Mouse (Mus musculus) forebrain, embryonic 13.5 days (tissue): ENCODE measurements at regions not wholly inside any gene's neighbourhood (a gene's known extent, or its start where the extent isn't known, plus 50 kb on each side); places are given as distances from the start of the nearest gene placed in this dataset.

Experiments
- ATAC-seq: fragments of 200-750 bp; cut with Nextera tagmentation; 2 replicates; pipeline ENCODE4 v1.8.0; 2017
- H3K27ac ChIP-seq: fragments of 300-500 bp; sonication (generic); 2 replicates; pipeline ENCODE4 v1.5.1; 2015; ENCODE audit warnings: inconsistent platforms, mild to moderate bottlenecking, moderate library complexity
- H3K27me3 ChIP-seq: fragments of 300-500 bp; sonication (generic); 2 replicates; pipeline ENCODE4 v1.6.1; 2015; ENCODE audit warnings: mild to moderate bottlenecking, inconsistent platforms
- H3K36me3 ChIP-seq: fragments of 300-500 bp; sonication (generic); 2 replicates; pipeline ENCODE4 v1.6.1; 2015; ENCODE audit warnings: mild to moderate bottlenecking, inconsistent platforms; ENCODE audit not compliant: poor library complexity, severe bottlenecking
- H3K4me1 ChIP-seq: fragments of 300-500 bp; sonication (generic); 2 replicates; pipeline ENCODE4 v1.6.1; 2015; ENCODE audit warnings: inconsistent platforms
- H3K4me2 ChIP-seq: fragments of 300-500 bp; sonication (generic); 2 replicates; pipeline ENCODE4 v1.6.1; 2015; ENCODE audit warnings: inconsistent platforms, mild to moderate bottlenecking, moderate library complexity
- H3K4me3 ChIP-seq: fragments of 300-500 bp; sonication (generic); 2 replicates; pipeline ENCODE4 v1.5.1; 2015; ENCODE audit warnings: mild to moderate bottlenecking, inconsistent platforms
- H3K9ac ChIP-seq: fragments of 300-500 bp; sonication (generic); 2 replicates; pipeline ENCODE4 v1.6.1; 2015; ENCODE audit warnings: mild to moderate bottlenecking, inconsistent platforms
- H3K9me3 ChIP-seq: fragments of 300-500 bp; sonication (generic); replicated peaks from 2 replicates; pipeline ENCODE4 v1.6.1; 2016; ENCODE audit warnings: inconsistent platforms
- WGBS: fragments of 180-500 bp; shearing (Covaris S2); methylation state at CpG from one replicate; pipeline ENCODE4 v1.1.7; 2015; 5-methylcytosine and 5-hydroxymethylcytosine counted together

GRCm38 (mm10) chr15:15329796-15330195 lies 1398.8 kb upstream of the Cdh9 start:
- no peaks in the 10 kb centered on the region for H3K9me3 ChIP-seq
- no peak overlapping the region for H3K4me2 ChIP-seq
- 35% methylated on average over 2 of the region's 2 CpGs for WGBS
- no peaks in the 10 kb centered on the region for H3K27me3 ChIP-seq
- no peaks in the 10 kb centered on the region for H3K4me1 ChIP-seq
- H3K27ac ChIP-seq = no peak overlapping the region
- no peaks in the 10 kb centered on the region for H3K36me3 ChIP-seq
- ATAC-seq = peak; percentile 75; the same call in 1 of the 2 replicates
- H3K9ac ChIP-seq = no peak overlapping the region
- no peak overlapping the region for H3K4me3 ChIP-seq

GRCm38 (mm10) chr15:15331947-15332346 lies 1396.6 kb upstream of the Cdh9 start:
- no peak overlapping the region for H3K4me2 ChIP-seq
- no peaks in the 10 kb centered on the region for H3K9me3 ChIP-seq
- H3K9ac ChIP-seq = no peak overlapping the region
- no peaks in the 10 kb centered on the region for H3K27me3 ChIP-seq
- no peak overlapping the region for H3K27ac ChIP-seq
- no peak overlapping the region for H3K4me3 ChIP-seq
- ATAC-seq = no peak
- H3K4me1 ChIP-seq = no peaks in the 10 kb centered on the region
- H3K36me3 ChIP-seq = no peaks in the 10 kb centered on the region

DNA sequence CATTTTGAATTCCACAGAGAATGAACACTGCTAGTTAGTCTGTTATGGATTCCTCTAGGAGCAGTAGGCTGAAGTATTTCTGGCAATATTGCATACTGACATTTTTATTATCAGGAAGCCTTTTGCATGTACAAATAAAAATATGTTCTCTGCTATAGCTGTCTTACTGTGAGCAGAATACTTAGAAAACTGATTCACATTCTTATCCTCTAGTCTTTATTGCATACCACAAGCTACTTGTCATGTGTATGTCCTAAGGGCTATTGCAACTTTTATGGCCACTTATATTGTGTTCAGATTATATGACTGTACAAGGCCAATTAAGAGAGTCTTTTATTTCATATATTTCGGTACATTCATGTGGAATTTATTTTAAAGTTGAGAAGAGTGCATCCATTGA lies 1366.7 kb upstream of the Cdh9 start:
- Histone ChIP-seq H3K27me3 (no peaks in the 10 kb centered on the region), H3K27ac (no peak overlapping the region), H3K9ac (no peak overlapping the region), H3K36me3 (no peaks in the 10 kb centered on the region), H3K4me1 (no peaks in the 10 kb centered on the region), H3K4me3 (no peak overlapping the region), H3K9me3 (no peaks in the 10 kb centered on the region), H3K4me2 (no peak overlapping the region)
- WGBS = 78% methylated on average over 1 of the region's 1 CpGs
- ATAC-seq = no peak

- Histone ChIP-seq H3K4me3 (no peak overlapping the region), H3K27ac (no peak overlapping the region), H3K36me3 (no peaks in the 10 kb centered on the region), H3K9me3 (no peaks in the 10 kb centered on the region), H3K4me1 (no peaks in the 10 kb centered on the region), H3K4me2 (no peak overlapping the region), H3K27me3 (no peaks in the 10 kb centered on the region), H3K9ac (no peak overlapping the region)
- WGBS = 82% methylated on average over 7 of the region's 7 CpGs
- no peak for ATAC-seq
These were observed 1336.1 kb upstream of the Cdh9 start for GRCm38 (mm10) chr15:15392300-15393022.
